Mouse (Mus musculus) MEL (cell line): Measurements from ENCODE around the gene Aldh3b2. TPM values are rescaled to one million over a fixed set of nuclear protein-coding genes. Genes with fewer than 3 reads are reported as not detected.

Experiments
- DNase-seq: peaks from one replicate; pipeline ENCODE4 v3.0.0; 2011; ENCODE audit warnings: low read depth, low spot score
- H3K27ac ChIP-seq: 2 replicates; pipeline ENCODE4 v1.5.1; 2012; ENCODE audit warnings: low read depth, mild to moderate bottlenecking, control low read depth, low read length, moderate library complexity; ENCODE audit not compliant: control insufficient read depth
- H3K27me3 ChIP-seq, 2 experiments: fragments of 150-350 bp in 1 of 2; sonication (generic) in 1 of 2; 2 replicates each; pipeline ENCODE4 v1.6.1; 2012; ENCODE audit warnings: low read length in 2 of 2, mild to moderate bottlenecking in 2 of 2, improper control_type of control experiment in 1 of 2, moderate library complexity in 1 of 2; ENCODE audit not compliant: insufficient read depth in 2 of 2, control insufficient read depth in 1 of 2
- H3K36me3 ChIP-seq, 2 experiments: 2 replicates each; pipeline ENCODE4 v1.6.1; 2012 to 2014; ENCODE audit warnings: low read length in 2 of 2, improper control_type of control experiment in 1 of 2, inconsistent platforms in 1 of 2, mild to moderate bottlenecking in 1 of 2; ENCODE audit not compliant: insufficient read depth in 2 of 2, control insufficient read depth in 1 of 2
- H3K4me1 ChIP-seq, 2 experiments: fragments of 150-350 bp in 1 of 2; sonication (generic) in 1 of 2; 2 replicates each; pipeline ENCODE4 v1.6.1; 2012; ENCODE audit warnings: low read length in 2 of 2, improper control_type of control experiment in 1 of 2, mild to moderate bottlenecking in 1 of 2; ENCODE audit not compliant: insufficient read depth in 2 of 2, control insufficient read depth in 1 of 2
- H3K4me3 ChIP-seq, 2 experiments: fragments of 150-350 bp in 1 of 2; sonication (generic) in 1 of 2; 2 replicates each; pipeline ENCODE4 v1.5.1; 2012; ENCODE audit warnings: low read depth in 2 of 2, low read length in 2 of 2, mild to moderate bottlenecking in 2 of 2, moderate library complexity in 2 of 2, control low read depth in 1 of 2, improper control_type of control experiment in 1 of 2; ENCODE audit not compliant: control insufficient read depth in 1 of 2, insufficient read depth in 1 of 2
- H3K79me2 ChIP-seq: 2 replicates; pipeline ENCODE4 v1.6.1; 2012; ENCODE audit warnings: mild to moderate bottlenecking, low read length, moderate library complexity; ENCODE audit not compliant: control insufficient read depth, poor library complexity, insufficient read depth
- H3K9ac ChIP-seq: 2 replicates; pipeline ENCODE4 v1.6.1; 2012; ENCODE audit warnings: low read depth, mild to moderate bottlenecking, control low read depth, low read length, moderate library complexity; ENCODE audit not compliant: control insufficient read depth, poor library complexity, severe bottlenecking
- H3K9me3 ChIP-seq: fragments of 150-350 bp; sonication (generic); replicated peaks from 2 replicates; pipeline ENCODE4 v1.6.1; 2012; ENCODE audit warnings: mild to moderate bottlenecking, low read length, improper control_type of control experiment, moderate library complexity; ENCODE audit not compliant: insufficient read depth
- BHLHE40 ChIP-seq: IDR thresholded peaks from 2 replicates; pipeline ENCODE4 v1.6.1; 2012; ENCODE audit warnings: low read depth, mild to moderate bottlenecking, inconsistent platforms, low read length, improper control_type of control experiment, borderline replicate concordance
- CHD2 ChIP-seq: IDR thresholded peaks from 2 replicates; pipeline ENCODE4 v1.6.1; 2011; ENCODE audit warnings: low read length, improper control_type of control experiment
- CTCF ChIP-seq, 3 experiments: IDR thresholded peaks in 2 of 3; conservative IDR thresholded peaks in 1 of 3; 2 replicates each; pipeline ENCODE4 v1.5.1; 2011 to 2012; ENCODE audit warnings: low read length in 3 of 3, low read depth in 2 of 3, mild to moderate bottlenecking in 2 of 3, improper control_type of control experiment in 1 of 3, inconsistent platforms in 1 of 3, mixed read lengths in 1 of 3, moderate library complexity in 1 of 3; ENCODE audit not compliant: control insufficient read depth in 1 of 3, insufficient read depth in 1 of 3, poor library complexity in 1 of 3, severe bottlenecking in 1 of 3
- E2F4 ChIP-seq: IDR thresholded peaks from 2 replicates; pipeline ENCODE4 v1.6.1; 2011; ENCODE audit warnings: low read depth, low read length, improper control_type of control experiment, borderline replicate concordance
- ETS1 ChIP-seq: IDR thresholded peaks from 2 replicates; pipeline ENCODE4 v1.6.1; 2012; ENCODE audit warnings: low read depth, mild to moderate bottlenecking, inconsistent platforms, low read length, improper control_type of control experiment, moderate library complexity
- GABPA ChIP-seq: IDR thresholded peaks from 2 replicates; pipeline ENCODE4 v1.6.1; 2012; ENCODE audit warnings: low read depth, mild to moderate bottlenecking, inconsistent platforms, low read length, improper control_type of control experiment, moderate library complexity
- HCFC1 ChIP-seq: IDR thresholded peaks from 2 replicates; pipeline ENCODE4 v1.6.1; 2012; ENCODE audit warnings: low read depth, mild to moderate bottlenecking, inconsistent platforms, low read length, improper control_type of control experiment, moderate library complexity
- KAT2A ChIP-seq: conservative IDR thresholded peaks from 2 replicates; pipeline ENCODE4 v1.6.1; 2012; ENCODE audit warnings: low read depth, low read length, improper control_type of control experiment, inconsistent platforms
- MAFK ChIP-seq: IDR thresholded peaks from 2 replicates; pipeline ENCODE4 v1.6.1; 2011; ENCODE audit warnings: low read depth, mild to moderate bottlenecking, low read length, improper control_type of control experiment, borderline replicate concordance
- MAZ ChIP-seq: IDR thresholded peaks from 2 replicates; pipeline ENCODE4 v1.6.1; 2012; ENCODE audit warnings: low read depth, mild to moderate bottlenecking, inconsistent platforms, low read length, improper control_type of control experiment
- MEF2A ChIP-seq: IDR thresholded peaks from 2 replicates; pipeline ENCODE4 v1.6.1; 2014; ENCODE audit warnings: low read depth, mild to moderate bottlenecking, inconsistent platforms, low read length, improper control_type of control experiment; ENCODE audit not compliant: poor library complexity, insufficient replicate concordance, severe bottlenecking; ENCODE audit errors: extremely low read depth
- MYB ChIP-seq: IDR thresholded peaks from 2 replicates; pipeline ENCODE4 v1.6.1; 2011; ENCODE audit warnings: mild to moderate bottlenecking, low read depth, low read length, improper control_type of control experiment
- POLR2A ChIP-seq, 2 experiments: IDR thresholded peaks; 2 replicates each; pipeline ENCODE4 v1.6.1; 2011 to 2012; ENCODE audit warnings: low read length in 2 of 2, mild to moderate bottlenecking in 2 of 2, control low read depth in 1 of 2, improper control_type of control experiment in 1 of 2, low read depth in 1 of 2, moderate library complexity in 1 of 2; ENCODE audit not compliant: control insufficient read depth in 1 of 2, insufficient read depth in 1 of 2, poor library complexity in 1 of 2
- POLR2AphosphoS5 ChIP-seq: IDR thresholded peaks from 2 replicates; pipeline ENCODE4 v1.6.1; 2012; ENCODE audit warnings: low read depth, borderline replicate concordance, mild to moderate bottlenecking, inconsistent platforms, low read length, moderate library complexity, mixed read lengths
- RAD21 ChIP-seq: IDR thresholded peaks from 2 replicates; pipeline ENCODE4 v1.6.1; 2011; ENCODE audit warnings: mild to moderate bottlenecking, low read depth, low read length, improper control_type of control experiment
- RCOR1 ChIP-seq: IDR thresholded peaks from 2 replicates; pipeline ENCODE4 v1.6.1; 2012; ENCODE audit warnings: low read depth, mild to moderate bottlenecking, inconsistent platforms, low read length, improper control_type of control experiment
- SIN3A ChIP-seq: IDR thresholded peaks from 2 replicates; pipeline ENCODE4 v1.6.1; 2012; ENCODE audit warnings: low read length, improper control_type of control experiment, inconsistent platforms
- SMC3 ChIP-seq: IDR thresholded peaks from 2 replicates; pipeline ENCODE4 v1.6.1; 2011; ENCODE audit warnings: low read depth, low read length, improper control_type of control experiment
- TBP ChIP-seq: IDR thresholded peaks from 2 replicates; pipeline ENCODE4 v1.8.0; 2011; ENCODE audit warnings: low read depth, low read length, improper control_type of control experiment
- TCF12 ChIP-seq: IDR thresholded peaks from 2 replicates; pipeline ENCODE4 v1.6.1; 2014; ENCODE audit warnings: low read depth, mild to moderate bottlenecking, inconsistent platforms, low read length, improper control_type of control experiment, moderate library complexity
- UBTF ChIP-seq: IDR thresholded peaks from 2 replicates; pipeline ENCODE4 v1.6.1; 2012; ENCODE audit warnings: low read depth, mild to moderate bottlenecking, inconsistent platforms, low read length, improper control_type of control experiment, moderate library complexity, borderline replicate concordance; ENCODE audit not compliant: insufficient read depth
- USF1 ChIP-seq: IDR thresholded peaks from 2 replicates; pipeline ENCODE4 v1.6.1; 2014; ENCODE audit warnings: low read depth, mild to moderate bottlenecking, inconsistent platforms, low read length, improper control_type of control experiment, moderate library complexity
- ZC3H11A ChIP-seq: IDR thresholded peaks from 2 replicates; pipeline ENCODE4 v1.6.1; 2012; ENCODE audit warnings: low read depth, mild to moderate bottlenecking, inconsistent platforms, low read length, improper control_type of control experiment
- ZKSCAN1 ChIP-seq: IDR thresholded peaks from 2 replicates; pipeline ENCODE4 v1.6.1; 2012; ENCODE audit warnings: low read depth, mild to moderate bottlenecking, inconsistent platforms, low read length, improper control_type of control experiment, moderate library complexity
- ZMIZ1 ChIP-seq: IDR thresholded peaks from 2 replicates; pipeline ENCODE4 v1.6.1; 2012; ENCODE audit warnings: low read depth, mild to moderate bottlenecking, inconsistent platforms, low read length, improper control_type of control experiment, moderate library complexity
- ZNF384 ChIP-seq: IDR thresholded peaks from 2 replicates; pipeline ENCODE4 v1.6.1; 2012; ENCODE audit warnings: low read depth, mild to moderate bottlenecking, inconsistent platforms, low read length, improper control_type of control experiment
- polyA plus RNA-seq, 2 experiments: library from polyadenylated mRNA; stranded (reverse) in 1 of 2; unstranded in 1 of 2; fragments of >175 nt in 1 of 2; fragments of >200 nt in 1 of 2; gene quantifications; 2 replicates each; pipeline versions ENCODE4 v1.2.1 to v1.2.4; 2012; ENCODE audit warnings: low replicate concordance in 2 of 2, low read depth in 1 of 2; ENCODE audit not compliant: insufficient read length in 2 of 2, insufficient read depth in 1 of 2, missing spikeins in 1 of 2
- total RNA-seq: library from RNA; depleted of rRNA; stranded (reverse); fragments of 300-350 nt; gene quantifications from 2 replicates; pipeline ENCODE4 v1.2.3, GENCODE M21; 2012

The Aldh3b2 gene
- total and polyA plus RNA-seq, 3 experiments, result not detected

- Histone ChIP-seq H3K4me3 (no peak overlapping the region), H3K27ac (no peak overlapping the region), H3K4me1 (peaks cover 0 to 16% of the 10 kb centered on the region in 2 experiments; a peak in 2 of 4 replicates)
These were observed 48.5 kb upstream of the Aldh3b2 start for GRCm38 (mm10) chr19:3923586-3923985.

GRCm38 (mm10) chr19:3924190-3924589, 47.9 kb upstream of the Aldh3b2 start:
- Histone ChIP-seq H3K9ac (no peak overlapping the region), H3K4me3 (no peak overlapping the region), H3K36me3 (no peaks in the 10 kb centered on the region), H3K27me3 (no peaks in the 10 kb centered on the region), H3K79me2 (no peaks in the 10 kb centered on the region), H3K9me3 (no peaks in the 10 kb centered on the region)
- no peak for DNase-seq
- no peak for TF ChIP-seq GABPA
- TF ChIP-seq MAFK, result no peak
- TF ChIP-seq E2F4, result no peak
- no peak for TF ChIP-seq ZKSCAN1
- no peak for TF ChIP-seq KAT2A
- TF ChIP-seq UBTF, result no peak
- TF ChIP-seq ZMIZ1, result no peak
- no peak for TF ChIP-seq ZC3H11A
- no peak for TF ChIP-seq POLR2AphosphoS5
- TF ChIP-seq CHD2, result no peak
- no peak for TF ChIP-seq RCOR1
- TF ChIP-seq CTCF (IDR thresholded peaks at IDR 0.05 in 2 of 3, conservative IDR thresholded peaks at IDR 0.05 in 1 of 3; ENCODE audit: control insufficient read depth in 1 of 3, insufficient read depth in 1 of 3, low read depth in 2 of 3, low read length in 3 of 3, poor library complexity in 1 of 3, severe bottlenecking in 1 of 3), result no peak
- TF ChIP-seq BHLHE40, result no peak
- TF ChIP-seq ZNF384, result no peak
- TF ChIP-seq MAZ, result no peak
- TF ChIP-seq SMC3, result no peak
- TF ChIP-seq HCFC1, result no peak
- TF ChIP-seq ETS1, result no peak
- TF ChIP-seq, all 39 proteins: peak for 0
- peaks cover 0 to 16% of the 10 kb centered on the region in 2 experiments; a peak in 2 of 4 replicates for H3K4me1 ChIP-seq
- no peak overlapping the region for H3K27ac ChIP-seq

More at GRCm38 (mm10) chr19:3923586-3923985, 48.5 kb upstream of the Aldh3b2 start:
- Histone ChIP-seq H3K79me2 (no peaks in the 10 kb centered on the region), H3K36me3 (no peaks in the 10 kb centered on the region), H3K9ac (no peak overlapping the region), H3K9me3 (no peaks in the 10 kb centered on the region), H3K27me3 (no peaks in the 10 kb centered on the region)
- TF ChIP-seq CTCF (IDR thresholded peaks at IDR 0.05 in 2 of 3, conservative IDR thresholded peaks at IDR 0.05 in 1 of 3; ENCODE audit: control insufficient read depth in 1 of 3, insufficient read depth in 1 of 3, low read depth in 2 of 3, low read length in 3 of 3, poor library complexity in 1 of 3, severe bottlenecking in 1 of 3) (no peak), RAD21 (no peak), TBP (no peak), USF1 (no peak), ZNF384 (no peak), HCFC1 (no peak), ZC3H11A (no peak), TCF12 (no peak), MEF2A (no peak), SIN3A (no peak), KAT2A (no peak), MYB (no peak), E2F4 (no peak), POLR2A (IDR thresholded peaks at IDR 0.05; ENCODE audit: control insufficient read depth in 1 of 2, insufficient read depth in 1 of 2, low read depth in 1 of 2, low read length in 2 of 2, poor library complexity in 1 of 2) (no peak), ZKSCAN1 (no peak)
- no peak for DNase-seq
